ENCODE assay signal across 8 mouse cellular contexts in genomic region chr6:34176864-34177247, GRCm38 (mm10). TPM values are rescaled to one million over a fixed set of nuclear protein-coding genes. Genes with fewer than 3 reads are reported as not detected.
DNase-seq lines count a peak whose midpoint lies in the region; ATAC-seq and TF ChIP-seq lines count a peak whose summit lies in the region.

Gene Slc35b4, minus strand, starts transcription at chr6:34177111.

- peak; percentile 85 to 92 for DNase-seq in gastrocnemius, adult 8-10 months (ENCODE audit: low spot score in 2 of 2)
- DNase-seq in hindlimb bud, embryonic 11.5 days (ENCODE audit: extremely low spot score, low read depth, low spot score), result peak; percentile 92
- DNase-seq in left cerebral cortex, adult 8-10 months (ENCODE audit: low spot score in 2 of 2), result peak; percentile 74 to 96
- peak; percentile 97 to 99 for DNase-seq in right cerebral cortex, postnatal 10 days (ENCODE audit: low spot score in 2 of 2)
- peak; percentile 83 for DNase-seq in urinary bladder, postnatal 25 days (ENCODE audit: low spot score)

- peaks cover 10% of the 10 kb centered on the region; the same call in 1 of the 2 replicates for H3K9me3 ChIP-seq in megakaryocyte, embryonic 14.5 days

- no peak for TF ChIP-seq CTCF in cortical plate, adult 2 months (IDR thresholded peaks at IDR 0.05; ENCODE audit: extremely low read depth, insufficient read depth, low read length)

- peaks cover 2% of the 10 kb centered on the region for H3K27me3 ChIP-seq in megakaryocyte, embryonic 14.5 days (replicated peaks)

- peak; percentile 98 for ATAC-seq in activated CD4-positive, CD25-positive, alpha-beta regulatory T cell, adult 4 months

- peak within 1 kb of the TSS; percentile 66 for H3K4me3 ChIP-seq in cortical plate, adult 2 months (ENCODE audit: insufficient read depth, low read length)
- H3K4me3 ChIP-seq in megakaryocyte, embryonic 14.5 days (replicated peaks), result peak within 1 kb of the TSS; percentile 94

- peaks cover 10% of the 10 kb centered on the region for H3K36me3 ChIP-seq in megakaryocyte, embryonic 14.5 days (replicated peaks; ENCODE audit: low read length)

- peaks cover 2% of the 10 kb centered on the region for H3K4me1 ChIP-seq in cortical plate, adult 2 months (ENCODE audit: control insufficient read depth, insufficient read depth, low read length)
- H3K4me1 ChIP-seq in megakaryocyte, embryonic 14.5 days, result peaks cover 14% of the 10 kb centered on the region

- peak; percentile 84 for TF ChIP-seq POLR2A in cortical plate, adult 2 months (IDR thresholded peaks at IDR 0.05; ENCODE audit: extremely low read depth, insufficient read depth, low read length)

- H3K27ac ChIP-seq in cortical plate, adult 2 months (ENCODE audit: insufficient read depth, low read length), result no peak within 1 kb of the TSS

RNA-seq across cellular contexts. Expression of gene Slc35b4, which starts in this region (rescaled TPM):
- 10 to 100 TPM; 24.4 to 29.2 TPM for polyA plus RNA-seq in activated CD4-positive, CD25-positive, alpha-beta regulatory T cell, adult 4 months (2017; shearing (Covaris generic))
- polyA plus RNA-seq in cortical plate, adult 2 months (2012; rRNA removed), result 52.2 and 54.8 TPM in 2 replicates
- total RNA-seq in gastrocnemius, adult 8-10 months (2022), result 1 to 10 TPM; 7.4 to 9.8 (median 7.7) TPM
- total RNA-seq in left cerebral cortex, adult 8-10 months (2022), result 10 to 100 TPM; 65.9 to 75.7 (median 71.9) TPM
- 0.79 and 2.1 TPM in 2 replicates for polyA plus RNA-seq in megakaryocyte, embryonic 14.5 days (2012; ENCODE audit: insufficient read depth, low replicate concordance)

Comparison
In these comparisons a context has a peak if more than half of its experiments do, and no peak if none do; other contexts are left out.
1. RNA of gene Slc35b4 (total RNA-seq): 65.9 to 75.7 TPM in left cerebral cortex, adult 8-10 months; 7.4 to 9.8 TPM in gastrocnemius, adult 8-10 months; every median in the first group is over 4 times any median in the second.
2. Peak in every context shown above with its lines, with median percentiles within 50 percentile points of each other: DNase-seq.